Mouse (Mus musculus) lung, adult 2 months (tissue): ENCODE measurements around the gene Cryaa. TPM values are rescaled to one million over a fixed set of nuclear protein-coding genes. Genes with fewer than 3 reads are reported as not detected.

Experiments used
- DNase-seq: peaks from one replicate; pipeline ENCODE4 v3.0.0; 2022
- H3K4me1 ChIP-seq: fragments of 200-500 bp; 2 replicates; pipeline ENCODE4 v1.6.1; 2011; ENCODE audit warnings: low read length; ENCODE audit not compliant: control insufficient read depth, insufficient read depth
- H3K4me3 ChIP-seq: fragments of 200-500 bp; replicated peaks from 2 replicates; pipeline ENCODE3; 2011; ENCODE audit warnings: low read depth, mild to moderate bottlenecking, control low read depth, low read length; ENCODE audit errors: extremely low read depth
- CTCF ChIP-seq: fragments of 200-500 bp; IDR thresholded peaks from 2 replicates; pipeline ENCODE4 v1.5.1; 2011; ENCODE audit warnings: mild to moderate bottlenecking, low read length, control low read depth; ENCODE audit not compliant: insufficient read depth
- POLR2A ChIP-seq: fragments of 200-500 bp; IDR thresholded peaks from 2 replicates; pipeline ENCODE4 v1.6.1; 2011; ENCODE audit warnings: low read depth, mild to moderate bottlenecking, control low read depth, low read length, borderline replicate concordance; ENCODE audit errors: extremely low read depth
- WGBS: fragments of 180-500 bp; shearing (Covaris S2); methylation state at CpG from one replicate; pipeline ENCODE4 v1.1.7; 2018; 5-methylcytosine and 5-hydroxymethylcytosine counted together
- polyA plus RNA-seq: library from polyadenylated mRNA; depleted of rRNA; stranded (reverse); fragments of >200 nt; gene quantifications from 2 replicates; pipeline ENCODE4 v1.2.3, GENCODE M21; 2012; rRNA removed

Gene Cryaa
- polyA plus RNA-seq, 1 experiment: 2.5 TPM

- no peak for DNase-seq
- H3K4me1 ChIP-seq: peaks cover 5% of the 10 kb centered on the region; the same call in 1 of the 2 replicates
- no peak for TF ChIP-seq POLR2A
- no peak for TF ChIP-seq CTCF
- WGBS: 17% methylated on average over 4 of the region's 4 CpGs
- H3K4me3 ChIP-seq: no peak overlapping the region
Measured at GRCm38 (mm10) chr17:31727230-31727629, 49.6 kb downstream of the Cryaa start.

GRCm38 (mm10) chr17:31728043-31728442, 50.4 kb downstream of the Cryaa start:
- TF ChIP-seq CTCF (no peak), POLR2A (no peak)
- DNase-seq: no peak
- Histone ChIP-seq H3K4me3 (no peak overlapping the region), H3K4me1 (peaks cover 5% of the 10 kb centered on the region; the same call in 1 of the 2 replicates)
- WGBS: 46% methylated on average over 4 of the region's 4 CpGs

- DNase-seq: peak; percentile 33
- 43% methylated on average over 7 of the region's 7 CpGs for WGBS
- peak; percentile 17; the same call in 1 of the 2 replicates for TF ChIP-seq CTCF
- no peak for TF ChIP-seq POLR2A
- H3K4me3 ChIP-seq: no peak overlapping the region
- H3K4me1 ChIP-seq: peaks cover 5% of the 10 kb centered on the region; the same call in 1 of the 2 replicates
Measured at GRCm38 (mm10) chr17:31728968-31729501, 51.4 kb downstream of the Cryaa start.

GRCm38 (mm10) chr17:31731038-31731437, 53.4 kb downstream of the Cryaa start:
- TF ChIP-seq CTCF: no peak
- TF ChIP-seq POLR2A: no peak
- WGBS: 47% methylated on average over 6 of the region's 6 CpGs
- H3K4me3 ChIP-seq: no peak overlapping the region
- peaks cover 5% of the 10 kb centered on the region; the same call in 1 of the 2 replicates for H3K4me1 ChIP-seq
- no peak for DNase-seq

Other genes with a start within 250 kb of the Cryaa start
- 20.1 and 20.6 TPM in 2 replicates for gene Wdr4, start 157.8 kb upstream of the Cryaa start, polyA plus RNA-seq
- 79.5 and 101 TPM in 2 replicates for gene Ndufv3, start 157.7 kb upstream of the Cryaa start, polyA plus RNA-seq
- gene Pknox1, start 113.1 kb upstream of the Cryaa start, polyA plus RNA-seq: 22.9 and 26.8 TPM in 2 replicates
- gene Cbs, start 40.6 kb upstream of the Cryaa start, polyA plus RNA-seq: 5.5 and 6.3 TPM in 2 replicates
- 35.1 and 49.0 TPM in 2 replicates for gene U2af1, start 18.9 kb upstream of the Cryaa start, polyA plus RNA-seq
- gene Sik1, start 178.0 kb downstream of the Cryaa start, polyA plus RNA-seq: 60.5 and 87.9 TPM in 2 replicates